Mouse (Mus musculus): ENCODE data around the gene Adam22. TPM values are rescaled to one million over a fixed set of nuclear protein-coding genes. Genes with fewer than 3 reads are reported as not detected.

Adam22 gene
- polyA plus RNA-seq, 1 experiment, result not detected

- TF ChIP-seq GATA1 (IDR thresholded peaks at IDR 0.05; ENCODE audit: low read length), result no peak
Observed at GRCm38 (mm10) chr5:8120926-8121325, 247.0 kb downstream of the Adam22 start.

- TF ChIP-seq GATA1 (IDR thresholded peaks at IDR 0.05; ENCODE audit: low read length), result no peak
Observed at GRCm38 (mm10) chr5:8120087-8120486, 247.9 kb downstream of the Adam22 start.

DNA sequence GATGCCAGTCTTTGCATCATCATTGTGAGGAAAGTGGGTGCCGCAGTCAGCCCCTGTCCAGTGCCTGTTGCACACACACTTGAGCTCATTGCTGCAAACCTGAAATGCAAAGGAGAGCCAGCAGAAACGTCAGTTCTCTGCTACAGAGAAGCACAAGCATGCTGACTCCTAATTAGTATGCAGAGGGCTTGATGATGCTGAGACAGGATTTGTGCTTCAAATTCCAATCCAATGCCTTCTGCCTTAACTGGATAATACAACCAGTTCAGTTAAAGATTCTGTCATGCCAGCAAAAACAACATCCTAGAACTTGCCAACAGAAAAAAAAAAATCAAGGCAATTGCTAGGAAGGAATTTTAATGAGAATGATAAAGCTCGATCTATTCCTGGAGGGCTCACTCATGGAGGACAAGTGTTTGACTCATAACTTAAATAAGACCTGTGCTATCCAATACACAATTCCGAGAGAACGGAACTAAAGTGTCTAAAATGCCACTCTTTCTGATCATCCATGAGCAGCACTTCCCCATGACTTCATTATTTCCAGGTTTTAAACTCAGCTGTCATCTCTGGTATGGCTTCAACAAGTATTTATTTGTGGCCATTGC lies 251.3 kb downstream of the Adam22 start:
- TF ChIP-seq GATA1 (IDR thresholded peaks at IDR 0.05; ENCODE audit: low read length), result no peak

GRCm38 (mm10) chr5:8112246-8112645 lies 255.7 kb downstream of the Adam22 start:
- no peak for TF ChIP-seq GATA1 (IDR thresholded peaks at IDR 0.05; ENCODE audit: low read length)

DNA sequence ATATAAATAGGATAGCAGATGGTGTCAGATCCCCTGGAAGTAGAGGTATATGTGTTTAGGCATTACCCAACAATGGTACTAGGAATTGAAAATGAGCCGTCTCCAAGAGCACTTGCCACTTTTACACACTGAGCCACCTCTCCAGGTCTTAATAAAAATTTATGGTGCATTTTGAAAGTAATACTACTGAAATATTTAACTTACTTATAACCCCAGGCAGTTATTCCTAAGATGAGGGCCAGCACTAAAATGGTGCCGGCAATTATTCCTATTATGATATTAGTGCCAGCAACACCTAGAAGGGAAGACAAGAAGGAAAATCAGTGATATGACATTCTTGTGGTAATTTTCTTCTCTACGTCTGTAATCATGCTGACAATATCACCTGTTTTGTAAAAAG lies 256.3 kb downstream of the Adam22 start:
- no peak for TF ChIP-seq GATA1 (IDR thresholded peaks at IDR 0.05; ENCODE audit: low read length)

DNA sequence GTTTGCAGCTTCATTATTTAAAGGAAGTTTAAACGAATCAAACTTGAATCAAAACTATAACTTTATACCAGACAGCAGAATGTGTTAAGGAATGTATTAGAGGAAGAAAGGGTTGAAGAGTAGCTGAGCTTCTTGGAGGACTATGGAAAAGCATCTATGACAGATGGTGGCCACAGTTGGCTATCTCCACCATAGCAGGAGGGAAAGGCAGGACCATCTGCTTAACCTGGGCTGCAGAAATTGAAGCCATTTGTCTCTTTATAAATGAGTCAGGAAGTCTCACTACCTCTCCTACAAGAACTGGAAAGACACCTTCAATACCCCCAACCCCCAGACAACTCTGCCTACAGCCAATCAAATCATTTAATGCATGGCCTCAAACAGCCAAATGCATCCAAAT lies 272.3 kb downstream of the Adam22 start:
- TF ChIP-seq GATA1 (IDR thresholded peaks at IDR 0.05; ENCODE audit: low read length), result no peak

DNA sequence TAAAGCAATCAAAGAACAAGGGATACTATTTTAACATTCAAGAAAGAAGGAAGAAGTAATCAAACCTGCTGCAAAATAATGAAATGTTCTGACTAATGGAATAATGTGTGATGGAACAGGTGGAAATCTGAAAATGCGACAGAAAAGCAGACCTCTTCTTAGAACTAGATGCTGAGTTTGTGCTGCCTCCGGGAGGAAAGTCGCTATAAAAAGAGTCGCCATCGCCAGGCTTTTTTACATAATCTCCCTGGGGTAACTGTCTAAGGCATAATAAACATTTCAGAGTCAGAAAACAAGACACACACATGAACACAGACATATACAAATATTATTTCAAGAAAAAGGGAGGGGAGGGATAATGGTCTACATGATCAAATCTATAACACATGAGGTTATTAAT lies 273.0 kb downstream of the Adam22 start:
- no peak for TF ChIP-seq GATA1 (IDR thresholded peaks at IDR 0.05; ENCODE audit: low read length)

- no peak for TF ChIP-seq GATA1 (IDR thresholded peaks at IDR 0.05; ENCODE audit: low read length)
Observed at GRCm38 (mm10) chr5:8088147-8088546, 279.8 kb downstream of the Adam22 start.

DNA sequence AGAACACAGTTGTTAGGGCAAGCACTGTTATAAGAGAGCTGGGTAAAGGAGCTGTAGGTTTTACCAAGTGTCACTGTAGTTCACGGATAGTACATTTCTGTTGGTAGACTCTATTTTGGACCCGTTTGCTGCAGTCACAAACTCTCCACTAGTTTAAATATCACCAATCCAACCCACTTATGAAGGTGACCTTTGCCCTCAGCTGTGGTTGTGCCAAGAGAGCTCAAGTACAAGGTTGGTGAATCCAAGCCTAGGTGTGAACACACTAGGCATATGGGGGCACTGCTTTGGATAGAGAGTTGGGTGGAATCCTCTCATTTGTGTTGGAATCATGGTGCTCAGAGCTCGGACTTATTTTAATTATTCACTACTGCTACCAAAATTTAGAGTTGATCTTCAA lies 282.3 kb downstream of the Adam22 start:
- TF ChIP-seq GATA1 (IDR thresholded peaks at IDR 0.05; ENCODE audit: low read length), result no peak

DNA sequence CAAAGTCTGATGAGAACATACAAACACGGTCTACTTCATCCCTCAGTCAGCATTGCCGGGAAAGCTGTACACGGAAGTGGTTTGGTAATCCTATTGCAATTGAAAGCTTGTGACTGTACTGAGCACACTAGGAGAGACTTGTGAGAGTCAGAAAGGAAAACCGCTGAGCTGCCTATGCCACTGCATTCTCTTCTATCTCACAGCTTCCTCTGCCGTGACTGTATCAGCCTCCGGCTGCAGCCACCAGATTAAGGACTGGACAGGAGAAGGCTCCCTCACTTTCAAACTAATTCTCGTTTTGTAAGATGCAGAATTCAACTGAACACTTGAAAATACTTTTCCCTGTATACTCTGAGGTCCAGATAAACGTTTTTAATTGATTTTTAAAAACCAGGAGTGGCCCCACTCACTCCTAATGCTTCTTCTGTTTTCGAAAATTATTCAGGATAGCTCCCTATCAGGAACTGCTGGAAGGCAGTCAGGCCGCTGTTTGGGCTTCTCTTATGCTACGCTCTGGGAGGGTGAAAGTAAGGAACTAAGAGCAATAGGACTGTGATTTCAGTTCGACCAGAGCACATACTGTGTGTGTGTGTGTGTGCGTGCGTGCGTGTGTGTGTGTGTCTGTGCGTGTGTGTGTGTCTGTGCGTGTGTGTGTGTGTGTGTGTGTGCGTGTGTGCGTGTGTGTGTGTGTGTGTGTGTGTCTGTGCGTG lies 285.0 kb downstream of the Adam22 start:
- no peak for TF ChIP-seq GATA1 (IDR thresholded peaks at IDR 0.05; ENCODE audit: low read length)

DNA sequence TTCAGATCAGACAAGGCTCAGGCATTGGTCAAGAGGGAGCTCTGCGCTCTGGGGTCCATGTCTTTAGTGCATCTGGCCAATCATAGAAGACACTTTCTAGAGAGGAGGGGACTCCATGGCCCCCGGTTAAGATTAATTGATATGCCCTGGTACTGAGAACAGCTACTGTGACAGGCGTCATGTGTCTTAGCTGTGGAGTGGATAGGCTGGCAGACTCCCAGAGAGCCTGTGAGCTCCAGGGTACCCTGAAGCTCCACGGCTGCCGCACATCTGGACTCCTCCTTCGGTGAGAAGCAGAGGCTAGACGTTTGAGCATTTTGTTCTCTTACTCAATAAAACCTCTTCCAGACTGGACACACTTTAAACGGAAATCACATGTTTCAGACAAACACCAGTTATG lies 290.5 kb downstream of the Adam22 start:
- no peak for TF ChIP-seq GATA1 (IDR thresholded peaks at IDR 0.05; ENCODE audit: low read length)

DNA sequence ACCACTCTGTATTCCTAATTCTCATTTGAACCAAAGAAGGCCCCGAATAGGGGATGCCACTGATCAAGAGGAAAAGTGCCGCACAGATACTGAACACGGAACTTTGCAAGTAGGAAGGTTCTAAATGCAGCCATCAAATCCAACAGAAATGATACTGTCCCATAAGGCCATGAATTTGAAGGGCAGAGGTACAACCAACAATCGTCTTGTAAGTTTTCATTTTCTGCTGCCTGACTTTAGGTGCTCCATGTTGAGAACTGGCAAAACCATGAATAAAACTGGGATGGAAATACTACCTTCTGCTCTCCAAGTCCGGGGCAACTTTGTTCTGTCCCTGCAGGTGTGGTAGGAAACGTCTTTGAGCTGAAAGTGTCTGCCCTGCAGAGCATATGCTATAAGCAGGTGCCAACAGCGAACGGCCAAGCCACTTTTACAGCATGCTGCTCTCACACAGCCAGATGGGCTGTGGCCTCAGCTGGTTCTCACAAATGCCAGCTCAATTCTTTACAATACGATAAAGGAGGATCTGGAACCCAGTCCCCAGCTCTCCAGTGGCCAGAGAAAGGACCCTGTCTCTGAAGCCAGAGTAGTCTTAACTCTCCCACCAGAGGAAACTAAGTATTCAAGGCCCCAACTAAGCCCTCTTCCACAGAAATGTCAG lies 293.9 kb downstream of the Adam22 start:
- TF ChIP-seq GATA1 (IDR thresholded peaks at IDR 0.05; ENCODE audit: low read length), result no peak

DNA sequence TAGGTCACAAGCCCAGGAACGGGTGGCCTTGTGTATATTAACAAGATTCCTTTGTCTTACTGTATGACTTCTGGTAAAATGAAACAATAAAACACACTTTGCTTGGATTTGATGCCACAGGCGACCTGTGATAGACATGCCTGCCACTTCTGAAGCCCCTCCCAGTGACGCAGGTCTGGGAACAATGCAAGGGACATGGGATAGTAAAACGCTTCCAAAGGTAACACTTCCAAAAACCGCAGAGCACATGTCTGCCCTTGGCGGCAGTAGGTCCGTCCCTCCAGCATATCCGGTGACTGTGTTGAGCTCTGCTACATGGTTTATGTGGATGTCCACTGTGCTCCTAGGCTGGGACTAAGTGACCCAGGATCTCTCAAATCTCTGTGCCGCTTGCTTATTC lies 294.6 kb downstream of the Adam22 start:
- no peak for TF ChIP-seq GATA1 (IDR thresholded peaks at IDR 0.05; ENCODE audit: low read length)

DNA sequence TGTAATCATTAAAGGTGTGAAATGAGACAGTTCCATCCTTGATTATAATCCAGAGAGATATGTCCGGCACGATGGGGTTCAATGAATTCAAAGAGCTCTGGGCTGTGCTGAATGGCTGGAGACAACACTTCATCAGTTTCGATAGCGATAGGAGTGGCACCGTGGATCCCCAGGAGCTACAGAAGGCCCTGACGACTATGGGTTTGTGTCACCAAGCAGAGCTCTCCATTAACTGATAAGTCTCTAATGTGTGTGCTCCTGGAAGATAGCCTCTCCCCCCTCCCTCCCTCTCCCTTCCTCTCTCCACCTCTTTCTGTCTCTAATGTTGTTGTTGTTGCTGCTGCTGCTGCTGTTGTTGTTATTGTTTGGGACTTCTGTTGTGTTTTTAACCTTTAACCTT lies 304.8 kb downstream of the Adam22 start:
- no peak for TF ChIP-seq GATA1 (IDR thresholded peaks at IDR 0.05; ENCODE audit: low read length)

- TF ChIP-seq GATA1 (IDR thresholded peaks at IDR 0.05; ENCODE audit: low read length), result no peak
Observed at GRCm38 (mm10) chr5:8062469-8062868, 305.5 kb downstream of the Adam22 start.

DNA sequence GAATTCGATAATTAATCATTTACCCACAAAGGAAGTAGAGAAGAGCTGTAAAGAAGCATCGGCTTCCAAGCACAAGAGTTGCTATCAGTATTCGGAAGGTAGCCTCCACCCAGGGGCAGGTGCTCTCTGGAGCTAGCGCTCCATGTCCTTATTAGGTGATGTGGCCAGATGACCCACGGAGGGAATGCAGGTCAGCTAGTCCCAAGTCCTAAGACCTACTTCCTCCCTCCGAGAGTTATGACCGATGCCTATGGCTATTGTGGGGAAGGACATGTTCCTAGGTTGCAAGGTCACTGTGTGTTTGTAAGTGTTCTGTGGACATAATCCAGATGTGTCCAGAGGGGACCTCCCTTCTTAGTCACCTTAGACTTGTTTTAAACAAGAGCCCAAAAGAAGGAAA lies 309.9 kb downstream of the Adam22 start:
- TF ChIP-seq GATA1 (IDR thresholded peaks at IDR 0.05; ENCODE audit: low read length), result no peak

- TF ChIP-seq GATA1 (IDR thresholded peaks at IDR 0.05; ENCODE audit: low read length), result no peak
Observed at GRCm38 (mm10) chr5:8057018-8057323, 311.0 kb downstream of the Adam22 start.

All from G1E-ER4 (cell line).